Mouse (Mus musculus): Measurements from ENCODE around the gene Spaar. TPM values are rescaled to one million over a fixed set of nuclear protein-coding genes. Genes with fewer than 3 reads are reported as not detected.
"Not testable (repeated sequence)": the region's sequence is repeated elsewhere in the genome, so short reads cannot be mapped to it uniquely, and the experiment has no call there.

Spaar gene
- polyA plus RNA-seq, 1 experiment from 2014 or later: 0.04 TPM

GRCm38 (mm10) chr4:43795844-43796243, 66.0 kb downstream of the Spaar start:
- not testable (repeated sequence) for ATAC-seq (ENCODE audit: low read depth); H3K36me3 ChIP-seq (ENCODE audit: control insufficient read depth, insufficient read depth, low read length); H3K4me3 ChIP-seq (ENCODE audit: low read depth, low read length); H3K9me3 ChIP-seq (ENCODE audit: control insufficient read depth, low read length); H3K4me2 ChIP-seq (ENCODE audit: low read depth, low read length); H3K9ac ChIP-seq (ENCODE audit: low read depth, low read length); DNase-seq (ENCODE audit: low spot score); H3K27me3 ChIP-seq (replicated peaks; ENCODE audit: control insufficient read depth, insufficient read depth, low read length); H3K27ac ChIP-seq (replicated peaks; ENCODE audit: low read depth, low read length); H3K4me1 ChIP-seq (ENCODE audit: control insufficient read depth, insufficient read depth, low read length)
- WGBS: 83% methylated on average over 5 of the region's 5 CpGs

DNA sequence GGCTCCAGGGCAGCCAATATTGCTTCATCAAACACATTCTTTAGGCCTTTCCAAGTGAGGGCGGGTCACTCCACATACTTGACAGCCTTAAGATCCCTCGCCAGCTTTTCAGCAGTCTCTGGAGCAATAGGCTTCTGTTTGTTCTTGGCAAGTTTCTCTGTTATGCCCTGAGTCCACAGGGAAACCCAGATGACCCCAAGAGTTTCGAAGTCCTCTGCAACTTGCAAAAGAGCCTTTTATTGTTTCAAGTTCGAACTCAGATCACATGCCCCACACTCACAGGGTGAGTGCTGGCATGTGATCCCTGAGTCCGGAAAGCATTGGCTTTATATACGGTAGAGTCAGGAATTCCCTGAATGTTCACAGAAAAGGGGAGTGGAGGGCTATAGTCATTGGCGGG, 69.1 kb downstream of the Spaar start:
- H3K27ac ChIP-seq (replicated peaks; ENCODE audit: low read depth, low read length): no peak overlapping the region
- H3K4me3 ChIP-seq (ENCODE audit: low read depth, low read length): no peak overlapping the region
- H3K9me3 ChIP-seq (ENCODE audit: control insufficient read depth, low read length): peaks cover 7% of the 10 kb centered on the region; the same call in 1 of the 2 replicates
- H3K4me2 ChIP-seq (ENCODE audit: low read depth, low read length): no peak overlapping the region
- 70% methylated on average over 7 of the region's 7 CpGs for WGBS
- no peak overlapping the region for H3K9ac ChIP-seq (ENCODE audit: low read depth, low read length)
- ATAC-seq (ENCODE audit: low read depth) (no peak), DNase-seq (ENCODE audit: low spot score) (no peak)
- no peaks in the 10 kb centered on the region for H3K4me1 ChIP-seq (ENCODE audit: control insufficient read depth, insufficient read depth, low read length)
- H3K36me3 ChIP-seq (ENCODE audit: control insufficient read depth, insufficient read depth, low read length): no peaks in the 10 kb centered on the region
- no peaks in the 10 kb centered on the region for H3K27me3 ChIP-seq (replicated peaks; ENCODE audit: control insufficient read depth, insufficient read depth, low read length)

Other genes starting within 250 kb of the Spaar start
- gene Sit1, start 246.3 kb upstream of the Spaar start, polyA plus RNA-seq (2014; fragmentation: Nextera tagmentation; extraction: Ambion mirVana): not detected in 2 replicates
- gene Ccdc107, start 237.1 kb upstream of the Spaar start, polyA plus RNA-seq (2014; fragmentation: Nextera tagmentation; extraction: Ambion mirVana): 64.5 and 68.2 TPM in 2 replicates
- 22.3 and 29.5 TPM in 2 replicates for gene Arhgef39, start 230.3 kb upstream of the Spaar start, polyA plus RNA-seq (2014; fragmentation: Nextera tagmentation; extraction: Ambion mirVana)
- gene Car9, start 223.1 kb upstream of the Spaar start, polyA plus RNA-seq (2014; fragmentation: Nextera tagmentation; extraction: Ambion mirVana): 0.43 and 1.1 TPM in 2 replicates
- gene Tpm2, start 206.3 kb upstream of the Spaar start, polyA plus RNA-seq (2014; fragmentation: Nextera tagmentation; extraction: Ambion mirVana): 811 and 1,069 TPM in 2 replicates
- 79.6 and 83.0 TPM in 2 replicates for gene Creb3, start 167.7 kb upstream of the Spaar start, polyA plus RNA-seq (2014; fragmentation: Nextera tagmentation; extraction: Ambion mirVana)
- gene Tln1, start 167.3 kb upstream of the Spaar start, polyA plus RNA-seq (2014; fragmentation: Nextera tagmentation; extraction: Ambion mirVana): 67.8 and 70.2 TPM in 2 replicates
- gene Rgp1, start 151.3 kb upstream of the Spaar start, polyA plus RNA-seq (2014; fragmentation: Nextera tagmentation; extraction: Ambion mirVana): 25.1 and 25.7 TPM in 2 replicates
- gene Gba2, start 151.2 kb upstream of the Spaar start, polyA plus RNA-seq (2014; fragmentation: Nextera tagmentation; extraction: Ambion mirVana): 15.1 and 19.1 TPM in 2 replicates
- 1.3 and 1.5 TPM in 2 replicates for gene Msmp, start 145.5 kb upstream of the Spaar start, polyA plus RNA-seq (2014; fragmentation: Nextera tagmentation; extraction: Ambion mirVana)
- gene Npr2, start 98.1 kb upstream of the Spaar start, polyA plus RNA-seq (2014; fragmentation: Nextera tagmentation; extraction: Ambion mirVana): 23.0 and 24.6 TPM in 2 replicates
- 1.5 and 4.0 TPM in 2 replicates for gene Spag8, start 76.4 kb upstream of the Spaar start, polyA plus RNA-seq (2014; fragmentation: Nextera tagmentation; extraction: Ambion mirVana)
- gene Hint2, start 73.6 kb upstream of the Spaar start, polyA plus RNA-seq (2014; fragmentation: Nextera tagmentation; extraction: Ambion mirVana): 80.2 and 86.2 TPM in 2 replicates
- 2.7 and 3.4 TPM in 2 replicates for gene Tmem8b, start 61.1 kb upstream of the Spaar start, polyA plus RNA-seq (2014; fragmentation: Nextera tagmentation; extraction: Ambion mirVana)
- 3.9 and 4.3 TPM in 2 replicates for gene Fam221b, start 60.9 kb upstream of the Spaar start, polyA plus RNA-seq (2014; fragmentation: Nextera tagmentation; extraction: Ambion mirVana)
- not detected in 2 replicates for gene Olfr70, start 29.2 kb upstream of the Spaar start, polyA plus RNA-seq (2014; fragmentation: Nextera tagmentation; extraction: Ambion mirVana)
- 0.10 and 0.37 TPM in 2 replicates for gene Olfr71, start 19.8 kb upstream of the Spaar start, polyA plus RNA-seq (2014; fragmentation: Nextera tagmentation; extraction: Ambion mirVana)
- gene Hrct1, start 2.8 kb upstream of the Spaar start, polyA plus RNA-seq (2014; fragmentation: Nextera tagmentation; extraction: Ambion mirVana): 1.4 and 2.1 TPM in 2 replicates
- gene Olfr159, start 41.0 kb downstream of the Spaar start, polyA plus RNA-seq (2014; fragmentation: Nextera tagmentation; extraction: Ambion mirVana): not detected in 2 replicates
- not detected in 2 replicates for gene Olfr156, start 93.9 kb downstream of the Spaar start, polyA plus RNA-seq (2014; fragmentation: Nextera tagmentation; extraction: Ambion mirVana)
- not detected in 2 replicates for gene Olfr157, start 110.2 kb downstream of the Spaar start, polyA plus RNA-seq (2014; fragmentation: Nextera tagmentation; extraction: Ambion mirVana)
- not detected in 2 replicates for gene Olfr155, start 121.5 kb downstream of the Spaar start, polyA plus RNA-seq (2014; fragmentation: Nextera tagmentation; extraction: Ambion mirVana)
- 42.3 and 47.3 TPM in 2 replicates for gene Reck, start 145.5 kb downstream of the Spaar start, polyA plus RNA-seq (2014; fragmentation: Nextera tagmentation; extraction: Ambion mirVana)
- gene Glipr2, start 227.4 kb downstream of the Spaar start, polyA plus RNA-seq (2014; fragmentation: Nextera tagmentation; extraction: Ambion mirVana): 121 and 129 TPM in 2 replicates

All from embryonic facial prominence, embryonic 14.5 days (tissue).